Mouse (Mus musculus) megakaryocyte-erythroid progenitor cell, adult 5-6 weeks (primary cell): ENCODE measurements around the gene H2-T23. TPM values are rescaled to one million over a fixed set of nuclear protein-coding genes. Genes with fewer than 3 reads are reported as not detected.

Experiments used
- ATAC-seq: replicated peaks from 2 replicates; pipeline ENCODE4 v1.8.0; 2016; ENCODE audit warnings: mild to moderate bottlenecking, inconsistent platforms; ENCODE audit not compliant: severe bottlenecking, poor library complexity, low FRiP score, low TSS enrichment
- total RNA-seq, 2 experiments: library from RNA; stranded (forward) in 1 of 2; stranded (reverse) in 1 of 2; fragments of 200-1000, 215-1000 nt in 1 of 2; fragments of >200 nt in 1 of 2; fragmentation: Nextera tagmentation in 1 of 2; gene quantifications; 2 replicates each; pipeline ENCODE4 v1.2.3; 2014 to 2017

H2-T23 gene
- total RNA-seq, 2 experiments from 2014 or later = 84.5 to 98.1 TPM

- ATAC-seq = peak; percentile 64
These were observed 35.7 kb downstream of the H2-T23 start for GRCm38 (mm10) chr17:35996949-35997348.

DNA sequence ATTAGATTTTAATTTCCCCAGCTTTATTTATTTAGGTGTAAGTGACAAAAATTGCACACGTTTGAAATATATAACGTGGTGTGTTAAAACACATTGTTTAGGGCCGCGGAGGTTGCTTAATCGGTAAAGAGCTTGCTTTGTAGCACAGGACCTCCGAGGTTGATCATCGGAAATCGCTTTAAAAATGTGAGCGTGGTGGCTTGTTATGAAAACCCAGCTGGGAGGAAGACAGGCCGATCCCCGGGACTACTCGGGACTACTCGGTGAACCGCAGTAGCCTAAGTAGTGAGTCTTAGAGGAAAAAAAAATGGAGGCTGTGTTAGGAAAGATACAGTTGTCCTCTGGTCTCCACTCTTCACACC is 37.8 kb downstream of the H2-T23 start:
- ATAC-seq = no peak

DNA sequence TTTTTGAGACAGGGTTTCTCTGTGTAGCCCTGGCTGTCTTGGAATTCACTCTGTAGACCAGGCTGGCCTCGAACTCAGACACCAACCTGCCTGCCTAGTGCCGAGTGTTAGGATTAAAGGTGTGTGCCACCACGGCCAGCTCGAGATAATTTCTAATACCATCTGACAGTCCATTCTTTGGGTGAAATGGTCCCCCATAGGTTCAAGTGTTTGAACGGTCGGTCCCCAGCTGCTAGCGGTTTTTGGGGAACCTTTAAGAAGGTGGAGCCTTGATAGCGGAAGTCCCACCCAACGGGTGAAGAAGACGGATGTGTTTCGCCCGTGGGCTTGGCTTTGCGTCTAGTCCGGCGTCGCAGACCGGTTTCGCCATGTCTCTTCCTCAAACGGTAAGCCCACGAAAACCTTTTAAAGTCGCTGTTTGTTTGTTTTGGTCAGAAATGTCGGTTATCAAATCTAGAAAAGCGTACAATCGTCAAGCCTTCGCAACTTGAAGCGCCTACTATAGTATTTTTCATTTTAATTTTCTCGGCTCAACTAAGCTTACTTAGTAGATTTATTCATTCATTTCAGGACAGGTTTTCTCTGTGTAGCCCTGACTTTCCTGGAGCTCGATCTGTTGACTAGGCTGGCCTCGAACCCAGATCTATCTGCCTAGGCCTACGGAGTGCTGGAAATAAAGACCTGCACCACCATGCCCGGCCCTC is 38.3 kb downstream of the H2-T23 start:
- ATAC-seq = peak; percentile 46

GRCm38 (mm10) chr17:35993675-35994074 is 39.0 kb downstream of the H2-T23 start:
- ATAC-seq = peak; percentile 47

DNA sequence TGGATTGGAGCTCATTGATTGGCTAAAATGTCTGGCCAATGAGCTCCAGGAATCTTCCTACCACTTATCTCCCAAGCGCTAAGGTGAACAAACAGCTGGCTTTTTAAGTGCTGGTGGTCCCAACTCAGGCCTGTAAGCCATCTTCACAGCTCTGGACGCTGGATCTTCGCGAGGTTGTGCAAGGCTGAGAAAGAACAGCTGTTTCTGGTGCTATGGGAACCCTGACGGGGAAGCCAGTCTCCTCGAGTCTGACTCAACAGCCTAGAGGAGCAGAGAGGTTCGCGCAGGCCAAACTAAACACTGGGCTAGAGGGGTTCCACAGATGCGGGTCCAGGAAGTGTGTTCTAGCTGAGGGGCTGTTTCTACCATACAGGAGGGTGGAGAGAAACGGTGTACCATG is 40.9 kb downstream of the H2-T23 start:
- no peak for ATAC-seq

DNA sequence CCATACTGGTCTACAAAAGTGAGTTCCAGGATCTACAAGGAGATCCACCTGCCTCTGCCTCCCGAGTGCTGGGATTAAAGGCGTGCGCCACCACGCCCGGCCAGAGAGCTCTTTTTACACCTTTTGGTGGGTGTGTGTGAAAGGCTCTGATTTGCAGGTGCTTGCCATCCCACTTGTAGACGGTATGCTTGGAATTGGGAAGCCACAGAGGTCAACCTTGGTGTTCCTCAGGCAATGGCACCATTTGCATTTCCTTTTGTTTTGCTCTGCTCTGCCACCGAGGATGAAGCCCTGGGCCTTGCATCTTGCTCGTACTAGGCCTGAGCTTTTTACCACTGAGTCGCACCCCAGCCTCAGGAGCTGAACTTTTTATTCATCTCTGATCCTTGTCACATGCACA is 50.9 kb downstream of the H2-T23 start:
- ATAC-seq = no peak

DNA sequence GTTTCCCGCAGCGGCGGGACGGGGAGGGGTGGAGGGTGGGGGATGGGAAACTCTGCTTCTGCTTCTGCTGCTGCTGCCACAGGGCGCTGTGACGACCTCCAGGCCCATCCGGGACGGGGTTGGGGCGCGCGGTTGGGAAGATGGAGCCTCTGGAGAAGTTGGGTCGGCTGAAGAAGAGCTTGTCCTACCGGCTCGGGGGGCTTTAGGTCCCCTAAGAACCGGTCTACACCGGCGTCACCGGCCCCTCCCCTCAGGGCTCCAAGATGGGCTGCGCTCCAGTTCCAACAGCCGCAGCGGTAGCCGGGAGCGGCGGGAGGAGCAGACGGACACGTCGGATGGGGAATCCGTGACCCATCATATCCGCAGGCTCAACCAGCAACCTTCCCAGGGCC is 52.3 kb downstream of the H2-T23 start:
- ATAC-seq = no peak

Other genes starting within 250 kb of the H2-T23 start
- 9.4 and 18.1 TPM in 2 replicates for gene Ier3, start 211.2 kb downstream of the H2-T23 start, total RNA-seq (2014; fragmentation: Nextera tagmentation)
- gene Ier3, start 211.2 kb downstream of the H2-T23 start, total RNA-seq (2017) = 16.1 and 18.2 TPM in 2 replicates
- gene Flot1, start 209.6 kb downstream of the H2-T23 start, total RNA-seq (2014; fragmentation: Nextera tagmentation) = 68.3 and 99.7 TPM in 2 replicates
- 73.0 and 82.4 TPM in 2 replicates for gene Flot1, start 209.6 kb downstream of the H2-T23 start, total RNA-seq (2017)
- 823 and 947 TPM in 2 replicates for gene Tubb5, start 194.5 kb downstream of the H2-T23 start, total RNA-seq (2014; fragmentation: Nextera tagmentation)
- 678 and 844 TPM in 2 replicates for gene Tubb5, start 194.5 kb downstream of the H2-T23 start, total RNA-seq (2017)
- 71.8 and 74.8 TPM in 2 replicates for gene Mdc1, start 191.3 kb downstream of the H2-T23 start, total RNA-seq (2014; fragmentation: Nextera tagmentation)
- 18.4 and 19.8 TPM in 2 replicates for gene Mdc1, start 191.3 kb downstream of the H2-T23 start, total RNA-seq (2017)
- 27.0 and 32.4 TPM in 2 replicates for gene Nrm, start 171.5 kb downstream of the H2-T23 start, total RNA-seq (2014; fragmentation: Nextera tagmentation)
- 15.0 and 26.4 TPM in 2 replicates for gene Nrm, start 171.5 kb downstream of the H2-T23 start, total RNA-seq (2017)
- gene Ppp1r18, start 167.3 kb downstream of the H2-T23 start, total RNA-seq (2014; fragmentation: Nextera tagmentation) = 11.9 and 13.3 TPM in 2 replicates
- gene Ppp1r18, start 167.3 kb downstream of the H2-T23 start, total RNA-seq (2017) = 1.0 and 2.3 TPM in 2 replicates
- gene Dhx16, start 153.0 kb downstream of the H2-T23 start, total RNA-seq (2014; fragmentation: Nextera tagmentation) = 132 and 133 TPM in 2 replicates
- gene Dhx16, start 153.0 kb downstream of the H2-T23 start, total RNA-seq (2017) = 51.3 and 68.8 TPM in 2 replicates
- 107 and 160 TPM in 2 replicates for gene 2310061I04Rik, start 135.4 kb downstream of the H2-T23 start, total RNA-seq (2014; fragmentation: Nextera tagmentation)
- gene 2310061I04Rik, start 135.4 kb downstream of the H2-T23 start, total RNA-seq (2017) = 8.1 and 10.9 TPM in 2 replicates
- gene Atat1, start 122.8 kb downstream of the H2-T23 start, total RNA-seq (2014; fragmentation: Nextera tagmentation) = 23.1 and 31.9 TPM in 2 replicates
- gene Atat1, start 122.8 kb downstream of the H2-T23 start, total RNA-seq (2017) = 3.0 and 4.3 TPM in 2 replicates
- gene Mrps18b, start 116.5 kb downstream of the H2-T23 start, total RNA-seq (2014; fragmentation: Nextera tagmentation) = 140 and 175 TPM in 2 replicates
- gene Mrps18b, start 116.5 kb downstream of the H2-T23 start, total RNA-seq (2017) = 72.7 and 92.6 TPM in 2 replicates
- 80.8 and 95.1 TPM in 2 replicates for gene Ppp1r10, start 116.4 kb downstream of the H2-T23 start, total RNA-seq (2014; fragmentation: Nextera tagmentation)
- 86.4 and 103 TPM in 2 replicates for gene Ppp1r10, start 116.4 kb downstream of the H2-T23 start, total RNA-seq (2017)
- gene Abcf1, start 63.1 kb downstream of the H2-T23 start, total RNA-seq (2014; fragmentation: Nextera tagmentation) = 132 and 157 TPM in 2 replicates
- 398 and 560 TPM in 2 replicates for gene Abcf1, start 63.1 kb downstream of the H2-T23 start, total RNA-seq (2017)
- 27.1 and 28.2 TPM in 2 replicates for gene Gnl1, start 53.0 kb downstream of the H2-T23 start, total RNA-seq (2014; fragmentation: Nextera tagmentation)
- gene Gnl1, start 53.0 kb downstream of the H2-T23 start, total RNA-seq (2017) = 13.8 and 16.3 TPM in 2 replicates
- 41.0 and 48.3 TPM in 2 replicates for gene Prr3, start 52.6 kb downstream of the H2-T23 start, total RNA-seq (2014; fragmentation: Nextera tagmentation)
- gene Prr3, start 52.6 kb downstream of the H2-T23 start, total RNA-seq (2017) = 20.5 and 31.3 TPM in 2 replicates
- 6.8 and 10.1 TPM in 2 replicates for gene H2-T24, start 12.3 kb downstream of the H2-T23 start, total RNA-seq (2014; fragmentation: Nextera tagmentation)
- 25.5 and 35.1 TPM in 2 replicates for gene H2-T24, start 12.3 kb downstream of the H2-T23 start, total RNA-seq (2017)
- gene H2-T22, start 9.9 kb upstream of the H2-T23 start, total RNA-seq (2014; fragmentation: Nextera tagmentation) = 17.1 and 25.6 TPM in 2 replicates
- gene H2-T22, start 9.9 kb upstream of the H2-T23 start, total RNA-seq (2017) = 30.1 and 31.5 TPM in 2 replicates
- gene Gm6034, start 10.1 kb upstream of the H2-T23 start, total RNA-seq (2014; fragmentation: Nextera tagmentation) = 0.52 TPM in 1 of 2 replicates, not detected in the other
- not detected in 2 replicates for gene Gm6034, start 10.1 kb upstream of the H2-T23 start, total RNA-seq (2017)
- not detected in 2 replicates for gene Gm11127, start 25.5 kb upstream of the H2-T23 start, total RNA-seq (2014; fragmentation: Nextera tagmentation)
- not detected in 2 replicates for gene Gm11127, start 25.5 kb upstream of the H2-T23 start, total RNA-seq (2017)
- gene Gm19684, start 88.8 kb upstream of the H2-T23 start, total RNA-seq (2014; fragmentation: Nextera tagmentation) = 0.22 and 1.5 TPM in 2 replicates
- gene Gm19684, start 88.8 kb upstream of the H2-T23 start, total RNA-seq (2017) = 0.38 TPM in 1 of 2 replicates, not detected in the other
- not detected in 2 replicates for gene Gm7030, start 96.6 kb upstream of the H2-T23 start, total RNA-seq (2014; fragmentation: Nextera tagmentation)
- not detected in 2 replicates for gene Gm7030, start 96.6 kb upstream of the H2-T23 start, total RNA-seq (2017)
- gene Gm8909, start 135.7 kb upstream of the H2-T23 start, total RNA-seq (2014; fragmentation: Nextera tagmentation) = not detected in 2 replicates
- not detected in 2 replicates for gene Gm8909, start 135.7 kb upstream of the H2-T23 start, total RNA-seq (2017)
- not detected in 2 replicates for gene H2-T3, start 157.4 kb upstream of the H2-T23 start, total RNA-seq (2014; fragmentation: Nextera tagmentation)
- not detected in 2 replicates for gene H2-T3, start 157.4 kb upstream of the H2-T23 start, total RNA-seq (2017)
- 66.7 and 120 TPM in 2 replicates for gene Rpp21, start 225.2 kb upstream of the H2-T23 start, total RNA-seq (2014; fragmentation: Nextera tagmentation)
- 56.9 and 68.9 TPM in 2 replicates for gene Rpp21, start 225.2 kb upstream of the H2-T23 start, total RNA-seq (2017)
- 21.0 and 29.7 TPM in 2 replicates for gene Trim39, start 239.4 kb upstream of the H2-T23 start, total RNA-seq (2014; fragmentation: Nextera tagmentation)
- gene Trim39, start 239.4 kb upstream of the H2-T23 start, total RNA-seq (2017) = 19.2 and 23.2 TPM in 2 replicates